Mouse (Mus musculus) MEL (cell line): ENCODE data around the gene Olfr1394.

Source experiments
- BHLHE40 ChIP-seq: IDR thresholded peaks from 2 replicates; pipeline ENCODE4 v1.6.1; 2012; ENCODE audit warnings: low read depth, mild to moderate bottlenecking, inconsistent platforms, low read length, improper control_type of control experiment, borderline replicate concordance
- CTCF ChIP-seq, 3 experiments: IDR thresholded peaks in 2 of 3; conservative IDR thresholded peaks in 1 of 3; 2 replicates each; pipeline ENCODE4 v1.5.1; 2011 to 2012; ENCODE audit warnings: low read length in 3 of 3, low read depth in 2 of 3, mild to moderate bottlenecking in 2 of 3, improper control_type of control experiment in 1 of 3, inconsistent platforms in 1 of 3, mixed read lengths in 1 of 3, moderate library complexity in 1 of 3; ENCODE audit not compliant: control insufficient read depth in 1 of 3, insufficient read depth in 1 of 3, poor library complexity in 1 of 3, severe bottlenecking in 1 of 3
- EP300 ChIP-seq, 2 experiments: IDR thresholded peaks; 2 replicates each; pipeline ENCODE4 v1.6.1; 2011; ENCODE audit warnings: improper control_type of control experiment in 2 of 2, low read length in 2 of 2, low read depth in 1 of 2, mild to moderate bottlenecking in 1 of 2
- GABPA ChIP-seq: IDR thresholded peaks from 2 replicates; pipeline ENCODE4 v1.6.1; 2012; ENCODE audit warnings: low read depth, mild to moderate bottlenecking, inconsistent platforms, low read length, improper control_type of control experiment, moderate library complexity
- MEF2A ChIP-seq: IDR thresholded peaks from 2 replicates; pipeline ENCODE4 v1.6.1; 2014; ENCODE audit warnings: low read depth, mild to moderate bottlenecking, inconsistent platforms, low read length, improper control_type of control experiment; ENCODE audit not compliant: poor library complexity, insufficient replicate concordance, severe bottlenecking; ENCODE audit errors: extremely low read depth
- MXI1 ChIP-seq: IDR thresholded peaks from 2 replicates; pipeline ENCODE4 v1.6.1; 2011; ENCODE audit warnings: mild to moderate bottlenecking, low read depth, low read length, improper control_type of control experiment
- MYC ChIP-seq: IDR thresholded peaks from 2 replicates; pipeline ENCODE4 v1.6.1; 2011; ENCODE audit warnings: low read depth, mild to moderate bottlenecking, low read length, improper control_type of control experiment, moderate library complexity
- NRF1 ChIP-seq: IDR thresholded peaks from 2 replicates; pipeline ENCODE4 v1.6.1; 2014; ENCODE audit warnings: low read depth, mild to moderate bottlenecking, inconsistent platforms, low read length, improper control_type of control experiment, moderate library complexity; ENCODE audit not compliant: poor library complexity, insufficient read depth, severe bottlenecking
- POLR2A ChIP-seq, 2 experiments: IDR thresholded peaks; 2 replicates each; pipeline ENCODE4 v1.6.1; 2011 to 2012; ENCODE audit warnings: low read length in 2 of 2, mild to moderate bottlenecking in 2 of 2, control low read depth in 1 of 2, improper control_type of control experiment in 1 of 2, low read depth in 1 of 2, moderate library complexity in 1 of 2; ENCODE audit not compliant: control insufficient read depth in 1 of 2, insufficient read depth in 1 of 2, poor library complexity in 1 of 2
- RCOR1 ChIP-seq: IDR thresholded peaks from 2 replicates; pipeline ENCODE4 v1.6.1; 2012; ENCODE audit warnings: low read depth, mild to moderate bottlenecking, inconsistent platforms, low read length, improper control_type of control experiment
- USF1 ChIP-seq: IDR thresholded peaks from 2 replicates; pipeline ENCODE4 v1.6.1; 2014; ENCODE audit warnings: low read depth, mild to moderate bottlenecking, inconsistent platforms, low read length, improper control_type of control experiment, moderate library complexity
- ZC3H11A ChIP-seq: IDR thresholded peaks from 2 replicates; pipeline ENCODE4 v1.6.1; 2012; ENCODE audit warnings: low read depth, mild to moderate bottlenecking, inconsistent platforms, low read length, improper control_type of control experiment
- ZMIZ1 ChIP-seq: IDR thresholded peaks from 2 replicates; pipeline ENCODE4 v1.6.1; 2012; ENCODE audit warnings: low read depth, mild to moderate bottlenecking, inconsistent platforms, low read length, improper control_type of control experiment, moderate library complexity
- ZNF384 ChIP-seq: IDR thresholded peaks from 2 replicates; pipeline ENCODE4 v1.6.1; 2012; ENCODE audit warnings: low read depth, mild to moderate bottlenecking, inconsistent platforms, low read length, improper control_type of control experiment

DNA sequence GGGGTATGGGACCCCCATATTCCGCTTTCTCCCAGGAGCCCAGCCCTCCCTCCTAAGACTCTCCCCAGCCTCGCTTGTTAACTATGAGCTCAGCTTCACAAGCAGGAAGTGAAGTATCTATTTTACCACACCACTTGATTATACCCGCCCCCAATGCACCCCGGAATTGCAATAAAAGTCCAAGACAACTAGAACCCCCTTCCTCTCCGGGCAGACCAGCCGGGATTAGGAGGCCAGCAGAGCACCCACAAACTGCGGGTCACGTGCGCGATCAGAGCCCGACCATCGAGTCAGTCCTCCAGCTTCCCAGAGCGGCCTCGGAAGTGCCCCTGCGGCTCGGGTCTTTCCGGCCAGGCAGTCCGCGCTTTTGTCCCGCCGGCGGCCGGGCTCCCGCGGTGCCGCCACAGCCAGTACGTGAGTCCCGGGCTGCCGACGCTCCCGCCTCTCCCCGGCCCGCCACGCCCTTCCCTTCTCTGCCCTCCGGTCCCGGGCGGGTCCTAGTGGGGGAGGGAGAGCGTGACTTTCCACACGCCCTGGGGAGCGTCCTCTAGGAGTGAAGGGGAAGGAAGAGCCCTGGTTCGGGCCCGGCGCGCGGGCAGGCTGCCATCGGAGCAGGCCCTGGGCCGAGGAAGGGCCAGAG, 49.1 kb downstream of the Olfr1394 start, which contains the start of gene Zfp62:
- TF ChIP-seq EP300 (IDR thresholded peaks at IDR 0.05; ENCODE audit: low read depth in 1 of 2, low read length in 2 of 2) (peak in 1 of 2 experiments; percentile 62; a peak in 2 of 4 replicates), CTCF (IDR thresholded peaks at IDR 0.05 in 2 of 3, conservative IDR thresholded peaks at IDR 0.05 in 1 of 3; ENCODE audit: control insufficient read depth in 1 of 3, insufficient read depth in 1 of 3, low read depth in 2 of 3, low read length in 3 of 3, poor library complexity in 1 of 3, severe bottlenecking in 1 of 3) (no peak), GABPA (peak; percentile 67; the same call in 1 of the 2 replicates), BHLHE40 (peak; percentile 99), MXI1 (peak; percentile 96), ZC3H11A (no peak), MYC (peak; percentile 87), ZMIZ1 (peak; percentile 79; the same call in 1 of the 2 replicates), POLR2A (IDR thresholded peaks at IDR 0.05; ENCODE audit: control insufficient read depth in 1 of 2, insufficient read depth in 1 of 2, low read depth in 1 of 2, low read length in 2 of 2, poor library complexity in 1 of 2) (peak; percentile 75 to 80; a peak in 3 of 4 replicates), RCOR1 (peak; percentile 75; the same call in 1 of the 2 replicates), MEF2A (peak; percentile 64; the same call in 1 of the 2 replicates), NRF1 (peak; percentile 16; the same call in 1 of the 2 replicates), ZNF384 (no peak), USF1 (peak; percentile 98)
